Mouse (Mus musculus) hindbrain, embryonic 15.5 days (tissue): ENCODE measurements at regions not wholly inside any gene's neighbourhood (a gene's known extent, or its start where the extent isn't known, plus 50 kb on each side); places are given as distances from the start of the nearest gene placed in this dataset.
"Not testable (repeated sequence)": the region's sequence is repeated elsewhere in the genome, so short reads cannot be mapped to it uniquely, and the experiment has no call there.

Source experiments
- ATAC-seq: fragments of 200-750 bp; cut with Nextera tagmentation; 2 replicates; pipeline ENCODE4 v1.8.0; 2017; ENCODE audit warnings: low read depth, moderate number of reproducible peaks, moderate TSS enrichment; ENCODE audit not compliant: low FRiP score
- H3K27ac ChIP-seq: fragments of 300-500 bp; sonication (generic); replicated peaks from 2 replicates; pipeline ENCODE4 v1.5.1; 2015; ENCODE audit warnings: mild to moderate bottlenecking, inconsistent platforms
- H3K27me3 ChIP-seq: fragments of 300-500 bp; sonication (generic); 2 replicates; pipeline ENCODE4 v1.6.1; 2015; ENCODE audit warnings: control low read depth, inconsistent platforms
- H3K36me3 ChIP-seq: fragments of 300-500 bp; sonication (generic); 2 replicates; pipeline ENCODE4 v1.6.1; 2015; ENCODE audit warnings: control low read depth, inconsistent platforms
- H3K4me1 ChIP-seq: fragments of 300-500 bp; sonication (generic); replicated peaks from 2 replicates; pipeline ENCODE4 v1.6.1; 2015; ENCODE audit warnings: control low read depth, inconsistent platforms
- H3K4me2 ChIP-seq: fragments of 300-500 bp; sonication (generic); 2 replicates; pipeline ENCODE4 v1.6.1; 2015; ENCODE audit warnings: moderate library complexity, mild to moderate bottlenecking, inconsistent platforms
- H3K4me3 ChIP-seq: fragments of 300-500 bp; sonication (generic); 2 replicates; pipeline ENCODE4 v1.5.1; 2015; ENCODE audit warnings: mild to moderate bottlenecking, inconsistent platforms
- H3K9ac ChIP-seq: fragments of 300-500 bp; sonication (generic); 2 replicates; pipeline ENCODE4 v1.6.1; 2015; ENCODE audit warnings: inconsistent platforms
- H3K9me3 ChIP-seq: fragments of 300-500 bp; sonication (generic); 2 replicates; pipeline ENCODE4 v1.6.1; 2016; ENCODE audit warnings: control low read depth, inconsistent platforms
- WGBS: fragments of 180-500 bp; shearing (Covaris S2); methylation state at CpG from one replicate; pipeline ENCODE4 v1.1.7; 2015; 5-methylcytosine and 5-hydroxymethylcytosine counted together

- H3K27me3 ChIP-seq, H3K4me1 ChIP-seq, ATAC-seq, H3K4me2 ChIP-seq, H3K9me3 ChIP-seq, H3K27ac ChIP-seq, H3K4me3 ChIP-seq, H3K36me3 ChIP-seq, H3K9ac ChIP-seq: not testable (repeated sequence)
- WGBS, result 14% methylated on average over 1 of the region's 1 CpGs
These were observed 107.1 kb upstream of the Fbxl4 start for GRCm38 (mm10) chr4:22250276-22250675.

GRCm38 (mm10) chr4:22263903-22264302, 93.4 kb upstream of the Fbxl4 start:
- 48% methylated on average over 6 of the region's 6 CpGs for WGBS
- H3K27ac ChIP-seq, result no peak overlapping the region

GRCm38 (mm10) chr4:22269064-22269463, 88.3 kb upstream of the Fbxl4 start:
- Histone ChIP-seq H3K9ac (no peak overlapping the region), H3K27ac (no peak overlapping the region), H3K27me3 (no peaks in the 10 kb centered on the region), H3K4me3 (no peak overlapping the region), H3K4me2 (no peak overlapping the region), H3K9me3 (no peaks in the 10 kb centered on the region), H3K4me1 (no peaks in the 10 kb centered on the region), H3K36me3 (no peaks in the 10 kb centered on the region)
- 50% methylated on average over 6 of the region's 6 CpGs for WGBS
- ATAC-seq, result no peak

More at GRCm38 (mm10) chr4:22263903-22264302, 93.4 kb upstream of the Fbxl4 start:
- Histone ChIP-seq H3K36me3 (no peaks in the 10 kb centered on the region), H3K4me1 (no peaks in the 10 kb centered on the region), H3K9ac (no peak overlapping the region), H3K9me3 (no peaks in the 10 kb centered on the region), H3K27me3 (no peaks in the 10 kb centered on the region), H3K4me2 (no peak overlapping the region), H3K4me3 (no peak overlapping the region)
- ATAC-seq, result no peak

GRCm38 (mm10) chr4:22274178-22274577, 83.2 kb upstream of the Fbxl4 start:
- Histone ChIP-seq H3K9me3 (no peaks in the 10 kb centered on the region), H3K9ac (no peak overlapping the region), H3K4me3 (no peak overlapping the region), H3K4me1 (no peaks in the 10 kb centered on the region), H3K27ac (no peak overlapping the region), H3K36me3 (no peaks in the 10 kb centered on the region), H3K4me2 (no peak overlapping the region), H3K27me3 (no peaks in the 10 kb centered on the region)
- 82% methylated on average over 4 of the region's 4 CpGs for WGBS
- no peak for ATAC-seq

- H3K9ac ChIP-seq, result no peak overlapping the region
- ATAC-seq, result no peak
- no peak overlapping the region for H3K4me3 ChIP-seq
- no peaks in the 10 kb centered on the region for H3K36me3 ChIP-seq
- no peaks in the 10 kb centered on the region for H3K4me1 ChIP-seq
- 85% methylated on average over 4 of the region's 4 CpGs for WGBS
- H3K9me3 ChIP-seq, result no peaks in the 10 kb centered on the region
- no peak overlapping the region for H3K27ac ChIP-seq
- H3K4me2 ChIP-seq, result no peak overlapping the region
- H3K27me3 ChIP-seq, result no peaks in the 10 kb centered on the region
These were observed 74.6 kb upstream of the Fbxl4 start for GRCm38 (mm10) chr4:22282536-22283323.

- Histone ChIP-seq H3K27ac (no peak overlapping the region), H3K4me1 (no peaks in the 10 kb centered on the region), H3K4me2 (no peak overlapping the region), H3K9ac (no peak overlapping the region), H3K27me3 (no peaks in the 10 kb centered on the region), H3K36me3 (no peaks in the 10 kb centered on the region), H3K4me3 (no peak overlapping the region), H3K9me3 (no peaks in the 10 kb centered on the region)
- WGBS, result 48% methylated on average over 3 of the region's 3 CpGs
- ATAC-seq, result no peak
These were observed 65.2 kb upstream of the Fbxl4 start for GRCm38 (mm10) chr4:22292169-22292568.

- Histone ChIP-seq H3K36me3 (no peaks in the 10 kb centered on the region), H3K27me3 (no peaks in the 10 kb centered on the region), H3K9me3 (peaks cover 6% of the 10 kb centered on the region; the same call in 1 of the 2 replicates), H3K4me1 (peaks cover 6% of the 10 kb centered on the region; the same call in 1 of the 2 replicates), H3K4me2 (no peak overlapping the region), H3K4me3 (no peak overlapping the region), H3K9ac (no peak overlapping the region), H3K27ac (no peak overlapping the region)
- 86% methylated on average over 7 of the region's 7 CpGs for WGBS
- no peak for ATAC-seq
These were observed 57.1 kb upstream of the Fbxl4 start for GRCm38 (mm10) chr4:22300206-22300605.

GRCm38 (mm10) chr4:22301148-22301942, 56.0 kb upstream of the Fbxl4 start:
- Histone ChIP-seq H3K4me3 (no peak overlapping the region), H3K4me1 (peaks cover 6% of the 10 kb centered on the region; the same call in 1 of the 2 replicates), H3K36me3 (no peaks in the 10 kb centered on the region), H3K27ac (no peak overlapping the region), H3K9me3 (peaks cover 6% of the 10 kb centered on the region; the same call in 1 of the 2 replicates), H3K4me2 (no peak overlapping the region), H3K27me3 (no peaks in the 10 kb centered on the region), H3K9ac (no peak overlapping the region)
- 46% methylated on average over 9 of the region's 9 CpGs for WGBS
- ATAC-seq, result no peak

GRCm38 (mm10) chr4:22301943-22302215, 55.5 kb upstream of the Fbxl4 start:
- peaks cover 6% of the 10 kb centered on the region; the same call in 1 of the 2 replicates for H3K4me1 ChIP-seq
- no peak overlapping the region for H3K27ac ChIP-seq
- no peak overlapping the region for H3K9ac ChIP-seq
- ATAC-seq, result no peak
- H3K36me3 ChIP-seq, result no peaks in the 10 kb centered on the region
- WGBS, result 16% methylated on average over 4 of the region's 4 CpGs
- H3K9me3 ChIP-seq, result peaks cover 6% of the 10 kb centered on the region; the same call in 1 of the 2 replicates
- no peak overlapping the region for H3K4me3 ChIP-seq
- H3K4me2 ChIP-seq, result no peak overlapping the region
- H3K27me3 ChIP-seq, result no peaks in the 10 kb centered on the region

- H3K4me3 ChIP-seq, result no peak overlapping the region
- H3K9ac ChIP-seq, result no peak overlapping the region
- ATAC-seq, result no peak
- 81% methylated on average over 1 of the region's 1 CpGs for WGBS
- no peaks in the 10 kb centered on the region for H3K36me3 ChIP-seq
- no peak overlapping the region for H3K4me2 ChIP-seq
- H3K27ac ChIP-seq, result no peak overlapping the region
- peaks cover 6% of the 10 kb centered on the region; the same call in 1 of the 2 replicates for H3K4me1 ChIP-seq
- no peaks in the 10 kb centered on the region for H3K27me3 ChIP-seq
- H3K9me3 ChIP-seq, result peaks cover 6% of the 10 kb centered on the region; the same call in 1 of the 2 replicates
These were observed 55.1 kb upstream of the Fbxl4 start for GRCm38 (mm10) chr4:22302262-22302661.
